Mouse (Mus musculus): ENCODE results near the gene Zbtb8os. TPM values are rescaled to one million over a fixed set of nuclear protein-coding genes. Genes with fewer than 3 reads are reported as not detected.

Zbtb8os gene
- polyA plus RNA-seq, 1 experiment from 2014 or later: 18.3 TPM

- no peaks in the 10 kb centered on the region for H3K9me3 ChIP-seq (replicated peaks)
- WGBS: 85% methylated on average over 3 of the region's 3 CpGs
- peaks cover 4% of the 10 kb centered on the region; the same call in 1 of the 2 replicates for H3K27me3 ChIP-seq (replicated peaks)
- H3K4me3 ChIP-seq (replicated peaks): no peak overlapping the region
- peaks cover 20% of the 10 kb centered on the region for H3K4me1 ChIP-seq
- H3K9ac ChIP-seq (replicated peaks): no peak overlapping the region
- no peaks in the 10 kb centered on the region for H3K36me3 ChIP-seq
- H3K4me2 ChIP-seq: no peak overlapping the region
- ATAC-seq (ENCODE audit: low FRiP score): no peak
- H3K27ac ChIP-seq (replicated peaks): no peak overlapping the region
Measured at GRCm38 (mm10) chr4:129379805-129380204, 44.3 kb downstream of the Zbtb8os start.

GRCm38 (mm10) chr4:129381148-129381547, 45.7 kb downstream of the Zbtb8os start:
- Histone ChIP-seq H3K4me3 (replicated peaks) (no peak overlapping the region), H3K4me2 (no peak overlapping the region), H3K36me3 (no peaks in the 10 kb centered on the region), H3K9ac (replicated peaks) (no peak overlapping the region), H3K9me3 (replicated peaks) (no peaks in the 10 kb centered on the region), H3K4me1 (peaks cover 12% of the 10 kb centered on the region), H3K27me3 (replicated peaks) (peaks cover 4% of the 10 kb centered on the region; the same call in 1 of the 2 replicates), H3K27ac (replicated peaks) (no peak overlapping the region)
- WGBS: 84% methylated on average over 8 of the region's 8 CpGs
- no peak for ATAC-seq (ENCODE audit: low FRiP score)

GRCm38 (mm10) chr4:129382029-129382428, 46.5 kb downstream of the Zbtb8os start:
- Histone ChIP-seq H3K27me3 (replicated peaks) (peaks cover 4% of the 10 kb centered on the region; the same call in 1 of the 2 replicates), H3K4me3 (replicated peaks) (no peak overlapping the region), H3K36me3 (no peaks in the 10 kb centered on the region), H3K9ac (replicated peaks) (no peak overlapping the region), H3K4me2 (no peak overlapping the region), H3K9me3 (replicated peaks) (no peaks in the 10 kb centered on the region), H3K4me1 (peaks cover 5% of the 10 kb centered on the region; the same call in 1 of the 2 replicates), H3K27ac (replicated peaks) (no peak overlapping the region)
- no peak for ATAC-seq (ENCODE audit: low FRiP score)
- 95% methylated on average over 9 of the region's 9 CpGs for WGBS

- Histone ChIP-seq H3K4me1 (peaks cover 5% of the 10 kb centered on the region; the same call in 1 of the 2 replicates), H3K4me2 (no peak overlapping the region), H3K9ac (replicated peaks) (no peak overlapping the region), H3K9me3 (replicated peaks) (no peaks in the 10 kb centered on the region), H3K27me3 (replicated peaks) (peaks cover 4% of the 10 kb centered on the region; the same call in 1 of the 2 replicates), H3K27ac (replicated peaks) (no peak overlapping the region), H3K4me3 (replicated peaks) (no peak overlapping the region), H3K36me3 (no peaks in the 10 kb centered on the region)
- 94% methylated on average over 2 of the region's 2 CpGs for WGBS
- no peak for ATAC-seq (ENCODE audit: low FRiP score)
Measured at GRCm38 (mm10) chr4:129382488-129382887, 47.0 kb downstream of the Zbtb8os start.

- Histone ChIP-seq H3K27ac (replicated peaks) (no peak overlapping the region), H3K4me3 (replicated peaks) (no peak overlapping the region), H3K9me3 (replicated peaks) (no peaks in the 10 kb centered on the region), H3K27me3 (replicated peaks) (peaks cover 4% of the 10 kb centered on the region; the same call in 1 of the 2 replicates), H3K36me3 (no peaks in the 10 kb centered on the region), H3K9ac (replicated peaks) (no peak overlapping the region), H3K4me1 (no peaks in the 10 kb centered on the region), H3K4me2 (no peak overlapping the region)
- 92% methylated on average over 3 of the region's 3 CpGs for WGBS
- ATAC-seq (ENCODE audit: low FRiP score): no peak
Measured at GRCm38 (mm10) chr4:129383586-129383985, 48.1 kb downstream of the Zbtb8os start.

- WGBS: 42% methylated on average over 6 of the region's 6 CpGs
Measured at GRCm38 (mm10) chr4:129384440-129384839, 48.9 kb downstream of the Zbtb8os start.

GRCm38 (mm10) chr4:129385685-129386084, 50.2 kb downstream of the Zbtb8os start:
- 92% methylated on average over 11 of the region's 11 CpGs for WGBS
- H3K27me3 ChIP-seq (replicated peaks): no peaks in the 10 kb centered on the region
- ATAC-seq (ENCODE audit: low FRiP score): no peak

More at GRCm38 (mm10) chr4:129384440-129384839, 48.9 kb downstream of the Zbtb8os start:
- Histone ChIP-seq H3K36me3 (no peaks in the 10 kb centered on the region), H3K4me1 (no peaks in the 10 kb centered on the region), H3K9ac (replicated peaks) (no peak overlapping the region), H3K4me3 (replicated peaks) (no peak overlapping the region), H3K27ac (replicated peaks) (no peak overlapping the region), H3K4me2 (no peak overlapping the region), H3K27me3 (replicated peaks) (peaks cover 4% of the 10 kb centered on the region; the same call in 1 of the 2 replicates), H3K9me3 (replicated peaks) (no peaks in the 10 kb centered on the region)
- ATAC-seq (ENCODE audit: low FRiP score): no peak

GRCm38 (mm10) chr4:129386269-129386946, 50.9 kb downstream of the Zbtb8os start:
- no peak overlapping the region for H3K4me3 ChIP-seq (replicated peaks)
- 95% methylated on average over 8 of the region's 8 CpGs for WGBS
- H3K27ac ChIP-seq (replicated peaks): no peak overlapping the region
- H3K36me3 ChIP-seq: no peaks in the 10 kb centered on the region
- H3K4me1 ChIP-seq: no peaks in the 10 kb centered on the region
- H3K9me3 ChIP-seq (replicated peaks): no peaks in the 10 kb centered on the region
- no peak overlapping the region for H3K4me2 ChIP-seq
- H3K27me3 ChIP-seq (replicated peaks): no peaks in the 10 kb centered on the region
- ATAC-seq (ENCODE audit: low FRiP score): no peak
- no peak overlapping the region for H3K9ac ChIP-seq (replicated peaks)

More at GRCm38 (mm10) chr4:129385685-129386084, 50.2 kb downstream of the Zbtb8os start:
- no peaks in the 10 kb centered on the region for H3K9me3 ChIP-seq (replicated peaks)
- H3K4me2 ChIP-seq: no peak overlapping the region
- no peaks in the 10 kb centered on the region for H3K4me1 ChIP-seq
- H3K27ac ChIP-seq (replicated peaks): no peak overlapping the region
- no peaks in the 10 kb centered on the region for H3K36me3 ChIP-seq
- no peak overlapping the region for H3K4me3 ChIP-seq (replicated peaks)
- H3K9ac ChIP-seq (replicated peaks): no peak overlapping the region

- Histone ChIP-seq H3K4me2 (no peak overlapping the region), H3K4me1 (no peaks in the 10 kb centered on the region), H3K9me3 (replicated peaks) (no peaks in the 10 kb centered on the region), H3K27ac (replicated peaks) (no peak overlapping the region), H3K27me3 (replicated peaks) (no peaks in the 10 kb centered on the region), H3K4me3 (replicated peaks) (no peak overlapping the region), H3K9ac (replicated peaks) (no peak overlapping the region), H3K36me3 (no peaks in the 10 kb centered on the region)
- ATAC-seq (ENCODE audit: low FRiP score): no peak
- whole genome bisulfite sequencing: 90% methylated on average over 2 of the region's 2 CpGs
Measured at GRCm38 (mm10) chr4:129386989-129387388, 51.5 kb downstream of the Zbtb8os start.

GRCm38 (mm10) chr4:129388404-129388803, 52.9 kb downstream of the Zbtb8os start:
- Histone ChIP-seq H3K36me3 (no peaks in the 10 kb centered on the region), H3K9ac (replicated peaks) (no peak overlapping the region), H3K4me1 (no peaks in the 10 kb centered on the region), H3K4me3 (replicated peaks) (no peak overlapping the region), H3K4me2 (no peak overlapping the region), H3K27ac (replicated peaks) (no peak overlapping the region), H3K27me3 (replicated peaks) (no peaks in the 10 kb centered on the region), H3K9me3 (replicated peaks) (no peaks in the 10 kb centered on the region)
- WGBS: 75% methylated on average over 5 of the region's 5 CpGs
- no peak for ATAC-seq (ENCODE audit: low FRiP score)

GRCm38 (mm10) chr4:129390216-129390743, 54.8 kb downstream of the Zbtb8os start:
- H3K27ac ChIP-seq (replicated peaks): no peak overlapping the region
- 89% methylated on average over 14 of the region's 14 CpGs for WGBS
- no peaks in the 10 kb centered on the region for H3K36me3 ChIP-seq
- no peak overlapping the region for H3K4me3 ChIP-seq (replicated peaks)
- no peak for ATAC-seq (ENCODE audit: low FRiP score)
- no peaks in the 10 kb centered on the region for H3K27me3 ChIP-seq (replicated peaks)
- no peaks in the 10 kb centered on the region for H3K9me3 ChIP-seq (replicated peaks)
- H3K4me1 ChIP-seq: no peaks in the 10 kb centered on the region
- H3K4me2 ChIP-seq: no peak overlapping the region
- no peak overlapping the region for H3K9ac ChIP-seq (replicated peaks)

- Histone ChIP-seq H3K27me3 (replicated peaks) (no peaks in the 10 kb centered on the region), H3K4me1 (no peaks in the 10 kb centered on the region), H3K4me2 (no peak overlapping the region), H3K4me3 (replicated peaks) (no peak overlapping the region), H3K9ac (replicated peaks) (no peak overlapping the region), H3K27ac (replicated peaks) (no peak overlapping the region), H3K9me3 (replicated peaks) (no peaks in the 10 kb centered on the region), H3K36me3 (no peaks in the 10 kb centered on the region)
- ATAC-seq (ENCODE audit: low FRiP score): no peak
- 87% methylated on average over 7 of the region's 7 CpGs for WGBS
Measured at GRCm38 (mm10) chr4:129390936-129391557, 55.6 kb downstream of the Zbtb8os start.

Measured in neural tube, embryonic 15.5 days (tissue).